Mouse (Mus musculus): ENCODE measurements at regions not wholly inside any gene's neighbourhood (a gene's known extent, or its start where the extent isn't known, plus 50 kb on each side); places are given as distances from the start of the nearest gene placed in this dataset.

DNA sequence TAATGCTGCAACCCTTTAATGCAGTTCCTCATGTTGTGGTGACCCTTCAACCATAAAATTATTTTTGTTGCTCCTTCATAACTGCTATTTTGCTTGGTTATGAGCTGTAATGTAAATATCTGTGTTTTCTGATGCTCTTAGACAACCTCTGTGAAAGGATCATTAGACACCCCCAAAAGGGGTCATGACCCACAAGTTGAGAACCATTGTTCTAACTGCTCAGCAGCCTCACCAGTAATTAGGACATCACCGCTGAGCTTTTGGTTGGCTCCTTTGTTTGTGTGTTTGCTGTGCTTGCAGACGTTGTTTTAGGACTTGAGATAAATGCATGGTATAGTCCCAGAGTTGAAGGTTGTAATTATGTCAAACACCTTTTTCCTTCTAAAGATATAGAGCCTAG lies 191.4 kb upstream of the Kif2a start:
- Histone ChIP-seq H3K36me3 (ENCODE audit: control insufficient read depth, insufficient read depth, low read length) (no peaks in the 10 kb centered on the region), H3K9me3 (ENCODE audit: control insufficient read depth, low read length) (no peaks in the 10 kb centered on the region), H3K27me3 (ENCODE audit: control insufficient read depth, insufficient read depth, low read length) (no peaks in the 10 kb centered on the region), H3K4me2 (ENCODE audit: low read depth, low read length) (no peak overlapping the region), H3K4me3 (ENCODE audit: low read depth, low read length) (no peak overlapping the region), H3K9ac (replicated peaks; ENCODE audit: low read depth, low read length) (no peak overlapping the region), H3K27ac (ENCODE audit: low read depth, low read length) (no peak overlapping the region), H3K4me1 (ENCODE audit: control insufficient read depth, insufficient read depth, low read length) (no peaks in the 10 kb centered on the region)
- WGBS = 9% methylated on average over 2 of the region's 2 CpGs
- ATAC-seq (ENCODE audit: low read depth) = no peak

DNA sequence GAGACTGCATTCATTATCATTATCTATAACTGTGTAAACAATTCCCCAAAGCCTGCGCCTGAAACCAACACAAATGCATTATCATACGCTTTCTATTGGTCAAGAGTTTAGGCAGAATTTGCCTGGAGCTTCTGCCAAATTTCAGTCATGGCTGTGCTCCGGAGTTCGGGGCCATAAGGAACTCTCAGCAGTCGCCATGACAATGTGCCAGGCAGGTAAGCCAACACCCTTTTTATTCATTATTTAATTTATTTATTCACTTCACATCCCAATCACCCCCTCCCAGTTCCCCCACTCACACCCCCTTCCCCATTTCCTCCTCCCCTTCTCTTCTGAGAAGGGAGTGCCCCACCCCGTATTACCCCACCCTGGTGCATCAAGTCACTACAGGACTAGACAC lies 188.8 kb upstream of the Kif2a start:
- Histone ChIP-seq H3K4me2 (ENCODE audit: low read depth, low read length) (no peak overlapping the region), H3K4me1 (ENCODE audit: control insufficient read depth, insufficient read depth, low read length) (peaks cover 6% of the 10 kb centered on the region; the same call in 1 of the 2 replicates), H3K4me3 (ENCODE audit: low read depth, low read length) (no peak overlapping the region), H3K9ac (replicated peaks; ENCODE audit: low read depth, low read length) (no peak overlapping the region), H3K36me3 (ENCODE audit: control insufficient read depth, insufficient read depth, low read length) (no peaks in the 10 kb centered on the region), H3K27ac (ENCODE audit: low read depth, low read length) (no peak overlapping the region), H3K9me3 (ENCODE audit: control insufficient read depth, low read length) (no peaks in the 10 kb centered on the region), H3K27me3 (ENCODE audit: control insufficient read depth, insufficient read depth, low read length) (no peaks in the 10 kb centered on the region)
- ATAC-seq (ENCODE audit: low read depth) = no peak
- 84% methylated on average over 6 of the region's 6 CpGs for WGBS

- ATAC-seq (ENCODE audit: low read depth) = peak; percentile 97
- H3K9me3 ChIP-seq (ENCODE audit: control insufficient read depth, low read length) = no peaks in the 10 kb centered on the region
- no peaks in the 10 kb centered on the region for H3K36me3 ChIP-seq (ENCODE audit: control insufficient read depth, insufficient read depth, low read length)
- 23% methylated on average over 20 of the region's 20 CpGs for WGBS
- H3K27me3 ChIP-seq (ENCODE audit: control insufficient read depth, insufficient read depth, low read length) = no peaks in the 10 kb centered on the region
- H3K4me3 ChIP-seq (ENCODE audit: low read depth, low read length) = peak overlapping the region; percentile 24; the same call in 1 of the 2 replicates
- H3K4me1 ChIP-seq (ENCODE audit: control insufficient read depth, insufficient read depth, low read length) = peaks cover 6% of the 10 kb centered on the region; the same call in 1 of the 2 replicates
- H3K27ac ChIP-seq (ENCODE audit: low read depth, low read length) = peak overlapping the region; percentile 68; the same call in 1 of the 2 replicates
- H3K9ac ChIP-seq (replicated peaks; ENCODE audit: low read depth, low read length) = no peak overlapping the region; the same call in 1 of the 2 replicates
- H3K4me2 ChIP-seq (ENCODE audit: low read depth, low read length) = peak overlapping the region; percentile 42
These were observed 185.6 kb upstream of the Kif2a start for GRCm38 (mm10) chr13:107207354-107208181.

- H3K36me3 ChIP-seq (ENCODE audit: control insufficient read depth, insufficient read depth, low read length) = no peaks in the 10 kb centered on the region
- H3K9ac ChIP-seq (replicated peaks; ENCODE audit: low read depth, low read length) = no peak overlapping the region
- no peak overlapping the region for H3K27ac ChIP-seq (ENCODE audit: low read depth, low read length)
- no peaks in the 10 kb centered on the region for H3K9me3 ChIP-seq (ENCODE audit: control insufficient read depth, low read length)
- H3K4me2 ChIP-seq (ENCODE audit: low read depth, low read length) = no peak overlapping the region
- H3K27me3 ChIP-seq (ENCODE audit: control insufficient read depth, insufficient read depth, low read length) = no peaks in the 10 kb centered on the region
- H3K4me3 ChIP-seq (ENCODE audit: low read depth, low read length) = no peak overlapping the region
- no peak for ATAC-seq (ENCODE audit: low read depth)
- WGBS = 71% methylated on average over 1 of the region's 1 CpGs
- H3K4me1 ChIP-seq (ENCODE audit: control insufficient read depth, insufficient read depth, low read length) = no peaks in the 10 kb centered on the region
These were observed 177.9 kb upstream of the Kif2a start for GRCm38 (mm10) chr13:107199875-107200274.

DNA sequence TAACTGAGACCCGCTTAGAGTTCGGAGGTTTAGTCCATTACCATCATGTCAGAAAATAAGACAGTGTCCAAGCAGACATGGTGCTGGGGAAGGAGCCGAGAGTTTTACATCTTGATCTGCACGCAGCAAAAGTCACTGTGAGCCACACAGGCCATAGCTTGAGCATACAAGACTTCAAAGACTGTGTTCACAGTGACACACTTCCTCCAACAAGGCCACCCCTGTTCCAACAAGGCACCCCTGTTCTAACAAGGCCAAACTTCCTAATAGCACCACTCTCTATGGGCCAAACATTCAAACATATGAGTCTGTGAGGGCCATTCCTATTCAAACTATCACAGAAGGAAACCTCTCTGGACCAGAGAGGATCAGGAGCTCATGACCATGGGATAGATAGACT lies 171.5 kb upstream of the Kif2a start:
- no peak overlapping the region for H3K9ac ChIP-seq (replicated peaks; ENCODE audit: low read depth, low read length)
- H3K36me3 ChIP-seq (ENCODE audit: control insufficient read depth, insufficient read depth, low read length) = no peaks in the 10 kb centered on the region
- H3K4me2 ChIP-seq (ENCODE audit: low read depth, low read length) = no peak overlapping the region
- H3K4me1 ChIP-seq (ENCODE audit: control insufficient read depth, insufficient read depth, low read length) = no peaks in the 10 kb centered on the region
- no peaks in the 10 kb centered on the region for H3K27me3 ChIP-seq (ENCODE audit: control insufficient read depth, insufficient read depth, low read length)
- ATAC-seq (ENCODE audit: low read depth) = no peak
- WGBS = 93% methylated on average over 4 of the region's 4 CpGs
- H3K4me3 ChIP-seq (ENCODE audit: low read depth, low read length) = no peak overlapping the region
- no peak overlapping the region for H3K27ac ChIP-seq (ENCODE audit: low read depth, low read length)
- H3K9me3 ChIP-seq (ENCODE audit: control insufficient read depth, low read length) = no peaks in the 10 kb centered on the region

DNA sequence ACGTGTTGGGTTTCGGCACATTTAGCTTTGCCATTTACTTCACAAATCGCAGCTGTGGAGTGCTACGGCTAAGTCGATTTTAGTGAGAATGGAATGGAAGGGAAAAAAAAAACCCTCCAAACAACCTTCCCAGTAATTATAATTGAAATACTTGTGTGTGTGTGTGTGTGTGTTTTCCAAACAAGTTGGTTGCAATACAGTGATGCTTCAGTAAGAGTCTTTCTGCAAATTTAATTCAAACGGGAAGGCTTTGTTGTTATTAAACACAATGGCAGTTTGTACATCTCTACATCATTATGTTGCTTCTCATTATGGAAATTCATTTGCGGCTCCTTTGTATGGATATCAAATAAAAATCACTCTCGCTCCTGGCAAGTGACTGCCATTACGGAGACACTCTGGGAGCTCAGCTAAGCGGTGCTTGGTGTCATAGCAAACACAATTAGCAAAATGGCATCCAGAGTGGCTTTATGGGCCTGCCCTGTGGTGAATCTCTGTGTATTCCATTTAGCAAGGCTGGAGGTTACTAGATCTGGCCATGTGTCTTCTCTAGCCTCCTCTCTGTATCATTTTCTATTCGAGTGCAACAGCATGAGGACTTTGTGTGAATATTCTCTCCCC lies 165.4 kb upstream of the Kif2a start:
- Histone ChIP-seq H3K4me1 (ENCODE audit: control insufficient read depth, insufficient read depth, low read length) (no peaks in the 10 kb centered on the region), H3K9ac (replicated peaks; ENCODE audit: low read depth, low read length) (no peak overlapping the region), H3K9me3 (ENCODE audit: control insufficient read depth, low read length) (no peaks in the 10 kb centered on the region), H3K4me3 (ENCODE audit: low read depth, low read length) (no peak overlapping the region), H3K27me3 (ENCODE audit: control insufficient read depth, insufficient read depth, low read length) (no peaks in the 10 kb centered on the region), H3K27ac (ENCODE audit: low read depth, low read length) (peak overlapping the region; percentile 81), H3K36me3 (ENCODE audit: control insufficient read depth, insufficient read depth, low read length) (no peaks in the 10 kb centered on the region), H3K4me2 (ENCODE audit: low read depth, low read length) (no peak overlapping the region)
- peak; percentile 77 for ATAC-seq (ENCODE audit: low read depth)
- WGBS = 59% methylated on average over 11 of the region's 11 CpGs

DNA sequence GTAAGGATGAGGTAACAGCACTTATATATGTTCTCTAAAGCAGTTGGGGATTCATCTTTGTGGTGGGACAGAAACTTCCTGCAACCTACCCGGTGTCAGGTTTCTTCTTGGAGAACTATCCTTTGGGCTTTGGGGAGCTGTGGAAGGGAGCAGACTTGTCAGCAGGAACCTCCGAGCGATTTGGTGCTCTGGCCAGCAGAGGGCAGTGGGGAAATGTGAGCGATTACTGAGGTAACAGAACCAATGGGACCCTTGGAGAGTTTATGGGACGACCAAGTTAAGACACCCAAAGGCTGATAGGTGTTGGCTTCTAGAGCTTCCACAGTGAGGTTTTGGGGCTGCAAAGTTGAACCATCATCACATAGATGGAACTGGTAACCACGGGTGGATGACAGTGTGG lies 160.6 kb upstream of the Kif2a start:
- no peak overlapping the region for H3K4me3 ChIP-seq (ENCODE audit: low read depth, low read length)
- no peaks in the 10 kb centered on the region for H3K9me3 ChIP-seq (ENCODE audit: control insufficient read depth, low read length)
- 17% methylated on average over 6 of the region's 6 CpGs for WGBS
- no peak overlapping the region for H3K9ac ChIP-seq (replicated peaks; ENCODE audit: low read depth, low read length)
- H3K27me3 ChIP-seq (ENCODE audit: control insufficient read depth, insufficient read depth, low read length) = no peaks in the 10 kb centered on the region
- H3K4me1 ChIP-seq (ENCODE audit: control insufficient read depth, insufficient read depth, low read length) = peaks cover under 1% of the 10 kb centered on the region; the same call in 1 of the 2 replicates
- H3K27ac ChIP-seq (ENCODE audit: low read depth, low read length) = no peak overlapping the region
- ATAC-seq (ENCODE audit: low read depth) = no peak; the same call in 1 of the 2 replicates
- H3K4me2 ChIP-seq (ENCODE audit: low read depth, low read length) = no peak overlapping the region
- no peaks in the 10 kb centered on the region for H3K36me3 ChIP-seq (ENCODE audit: control insufficient read depth, insufficient read depth, low read length)

- Histone ChIP-seq H3K4me3 (ENCODE audit: low read depth, low read length) (no peak overlapping the region), H3K4me2 (ENCODE audit: low read depth, low read length) (no peak overlapping the region), H3K27ac (ENCODE audit: low read depth, low read length) (no peak overlapping the region), H3K9me3 (ENCODE audit: control insufficient read depth, low read length) (no peaks in the 10 kb centered on the region), H3K27me3 (ENCODE audit: control insufficient read depth, insufficient read depth, low read length) (no peaks in the 10 kb centered on the region), H3K9ac (replicated peaks; ENCODE audit: low read depth, low read length) (no peak overlapping the region), H3K36me3 (ENCODE audit: control insufficient read depth, insufficient read depth, low read length) (no peaks in the 10 kb centered on the region), H3K4me1 (ENCODE audit: control insufficient read depth, insufficient read depth, low read length) (peaks cover 9% of the 10 kb centered on the region; the same call in 1 of the 2 replicates)
- 79% methylated on average over 5 of the region's 5 CpGs for WGBS
- no peak for ATAC-seq (ENCODE audit: low read depth)
These were observed 157.6 kb upstream of the Kif2a start for GRCm38 (mm10) chr13:107179551-107179950.

DNA sequence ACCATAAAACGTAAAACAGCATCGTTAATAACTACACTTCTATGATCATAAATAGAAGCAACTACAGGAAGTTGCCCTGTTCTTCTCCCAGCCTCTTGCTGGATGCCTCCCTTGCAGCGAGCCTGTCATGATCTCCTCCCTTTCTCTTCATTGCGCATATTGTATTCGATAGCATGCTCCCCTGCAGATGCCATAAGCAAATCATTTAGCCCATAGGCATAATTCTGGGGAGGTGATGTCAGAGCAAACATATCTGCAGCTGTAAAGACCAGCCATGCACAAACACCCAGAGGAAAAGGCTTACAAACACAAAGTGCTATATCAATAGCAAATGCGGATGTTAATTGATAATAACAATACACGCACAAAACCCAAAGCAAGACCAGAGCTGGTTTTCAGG lies 155.7 kb upstream of the Kif2a start:
- ATAC-seq (ENCODE audit: low read depth) = peak; percentile 56
- Histone ChIP-seq H3K4me2 (ENCODE audit: low read depth, low read length) (no peak overlapping the region), H3K36me3 (ENCODE audit: control insufficient read depth, insufficient read depth, low read length) (no peaks in the 10 kb centered on the region), H3K9me3 (ENCODE audit: control insufficient read depth, low read length) (no peaks in the 10 kb centered on the region), H3K4me1 (ENCODE audit: control insufficient read depth, insufficient read depth, low read length) (peaks cover 9% of the 10 kb centered on the region; the same call in 1 of the 2 replicates), H3K4me3 (ENCODE audit: low read depth, low read length) (no peak overlapping the region), H3K9ac (replicated peaks; ENCODE audit: low read depth, low read length) (no peak overlapping the region), H3K27ac (ENCODE audit: low read depth, low read length) (no peak overlapping the region), H3K27me3 (ENCODE audit: control insufficient read depth, insufficient read depth, low read length) (no peaks in the 10 kb centered on the region)
- WGBS = 48% methylated on average over 7 of the region's 7 CpGs

Measured in neural tube, embryonic 14.5 days (tissue).